Mouse (Mus musculus): ENCODE results near the gene Slc6a3.

DNA sequence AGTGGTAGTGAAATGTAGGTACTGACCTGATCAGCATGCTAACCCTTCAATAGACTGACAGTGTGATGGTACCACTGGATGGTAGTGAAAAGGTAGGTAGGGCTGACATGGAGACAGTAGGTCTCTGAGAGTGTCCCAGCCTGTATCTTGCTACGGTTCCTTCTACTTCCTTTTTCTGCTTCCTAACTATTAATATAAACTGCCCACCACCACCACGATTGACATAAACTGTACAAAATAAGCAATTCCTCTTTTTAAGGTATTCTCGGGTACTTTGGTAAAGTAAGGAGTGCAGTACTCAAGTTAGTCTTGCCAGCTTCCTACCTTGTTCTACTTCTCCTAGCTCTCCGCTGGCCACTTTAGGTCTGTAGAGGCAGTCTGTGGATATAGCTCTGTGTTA, 59.7 kb downstream of the Slc6a3 start:
- TF ChIP-seq MAX (IDR thresholded peaks at IDR 0.05; ENCODE audit: low read depth) (no peak), POLR2AphosphoS2 (IDR thresholded peaks at IDR 0.05; ENCODE audit: insufficient read length, low read depth) (no peak), POLR2A (IDR thresholded peaks at IDR 0.05; ENCODE audit: insufficient read length, low read depth) (no peak), USF1 (IDR thresholded peaks at IDR 0.05; ENCODE audit: low read depth) (no peak), TCF12 (IDR thresholded peaks at IDR 0.05; ENCODE audit: insufficient read depth, poor library complexity, severe bottlenecking) (no peak), SRF (IDR thresholded peaks at IDR 0.05; ENCODE audit: control insufficient read depth, insufficient read length, low read depth) (no peak), CEBPB (IDR thresholded peaks at IDR 0.05; ENCODE audit: insufficient read depth, poor library complexity, severe bottlenecking) (no peak), REST (IDR thresholded peaks at IDR 0.05; ENCODE audit: insufficient read depth, insufficient read length) (no peak)

Measured in myocyte (in vitro differentiated cells).